ENCODE assay signal across 32 mouse cellular contexts in the genomic region with DNA sequence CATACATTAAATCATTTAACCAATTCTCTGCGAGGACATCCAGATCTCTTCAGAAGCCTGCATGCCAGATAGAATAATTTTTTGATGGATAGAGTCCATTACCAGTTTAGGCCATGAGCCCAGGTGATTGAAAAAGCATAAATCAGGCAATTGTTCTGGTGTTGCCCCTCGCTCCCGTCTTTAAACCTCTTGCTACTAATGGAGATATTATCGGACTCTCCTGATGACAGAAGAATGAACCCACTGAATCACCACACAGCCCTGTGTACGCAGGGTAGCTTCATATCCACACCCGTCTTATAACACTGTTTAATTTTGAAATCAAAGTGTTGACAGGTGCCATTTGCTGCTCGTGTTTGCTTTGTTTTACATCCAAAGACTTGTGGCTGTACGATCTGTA.
"Had no signal": no experiment of that assay in that cellular context is flagged by ENCODE, and none has a peak within 500 bp of the region (broad histone marks: within the 10 kb centered on the region; RNA-seq: fewer than 3 reads in every experiment).

No protein-coding gene starts in this region.

- H3K4me3 ChIP-seq: limb, embryonic 10.5 days; limb, embryonic 12.5 days; limb, embryonic 13.5 days; limb, embryonic 15.5 days; liver, embryonic 12.5 days; liver, embryonic 13.5 days; liver, embryonic 15.5 days; lung, embryonic 15.5 days; megakaryocyte, embryonic 14.5 days; midbrain, embryonic 10.5 days; midbrain, embryonic 12.5 days; midbrain, embryonic 13.5 days; midbrain, embryonic 15.5 days; myocyte; neural tube, embryonic 12.5 days had no signal

- H3K27ac ChIP-seq: limb, embryonic 10.5 days; limb, embryonic 12.5 days; limb, embryonic 13.5 days; limb, embryonic 15.5 days; liver, embryonic 12.5 days; liver, embryonic 13.5 days; liver, embryonic 14.5 days; liver, embryonic 15.5 days; lung, embryonic 15.5 days; macrophage; midbrain, embryonic 10.5 days; midbrain, embryonic 12.5 days; midbrain, embryonic 13.5 days; midbrain, embryonic 15.5 days; neural tube, embryonic 12.5 days had no signal

- H3K9me3 ChIP-seq: limb, embryonic 10.5 days; limb, embryonic 12.5 days; limb, embryonic 13.5 days; limb, embryonic 15.5 days; liver, embryonic 12.5 days; liver, embryonic 13.5 days; liver, embryonic 15.5 days; lung, embryonic 15.5 days; midbrain, embryonic 10.5 days; midbrain, embryonic 12.5 days; midbrain, embryonic 13.5 days; midbrain, embryonic 15.5 days; neural tube, embryonic 12.5 days had no signal

- ATAC-seq: liver, embryonic 12.5 days; liver, postnatal 0 days; lung, postnatal 0 days; midbrain, embryonic 13.5 days; midbrain, embryonic 15.5 days; midbrain, embryonic 16.5 days had no signal

- H3K4me1 ChIP-seq: limb, embryonic 10.5 days; limb, embryonic 12.5 days; limb, embryonic 13.5 days; limb, embryonic 15.5 days; liver, embryonic 12.5 days; liver, embryonic 13.5 days; liver, embryonic 15.5 days; lung, embryonic 15.5 days; megakaryocyte, embryonic 14.5 days had no signal

- H3K4me2 ChIP-seq: limb, embryonic 12.5 days; limb, embryonic 13.5 days; limb, embryonic 15.5 days; liver, embryonic 11.5 days; liver, embryonic 12.5 days; liver, embryonic 13.5 days; liver, embryonic 15.5 days; lung, embryonic 14.5 days; lung, embryonic 15.5 days; midbrain, embryonic 11.5 days; midbrain, embryonic 12.5 days; midbrain, embryonic 13.5 days; midbrain, embryonic 15.5 days; neural tube, embryonic 12.5 days had no signal

- H3K9ac ChIP-seq: limb, embryonic 12.5 days; limb, embryonic 13.5 days; limb, embryonic 15.5 days; liver, embryonic 12.5 days; liver, embryonic 13.5 days; liver, embryonic 14.5 days; liver, embryonic 15.5 days; liver, postnatal 0 days; lung, embryonic 14.5 days; lung, embryonic 15.5 days; midbrain, embryonic 12.5 days; midbrain, embryonic 13.5 days; midbrain, embryonic 15.5 days; neural tube, embryonic 12.5 days had no signal

- H3K27me3 ChIP-seq: limb, embryonic 12.5 days; limb, embryonic 15.5 days; liver, embryonic 12.5 days; liver, embryonic 13.5 days; liver, embryonic 15.5 days; lung, embryonic 15.5 days; megakaryocyte, embryonic 14.5 days; midbrain, embryonic 13.5 days; midbrain, embryonic 15.5 days; neural tube, embryonic 12.5 days had no signal

- H3K36me3 ChIP-seq: limb, embryonic 10.5 days; limb, embryonic 12.5 days; limb, embryonic 13.5 days; limb, embryonic 15.5 days; liver, embryonic 12.5 days; liver, embryonic 13.5 days; liver, embryonic 15.5 days; lung, embryonic 15.5 days; midbrain, embryonic 10.5 days; midbrain, embryonic 12.5 days; midbrain, embryonic 13.5 days; midbrain, embryonic 15.5 days; neural tube, embryonic 12.5 days had no signal

- DNase-seq: left cerebral cortex, postnatal 4 days; liver; liver, embryonic 13.5 days; liver, postnatal 0 days; lung, adult 18-20 months; lung, adult 2 months; lung, embryonic 14.5 days; lung, postnatal 10 days; lung, postnatal 14 days; lung, postnatal 36 days; lung, postnatal 4 days; midbrain, embryonic 14.5 days had no signal
